Mouse (Mus musculus): ENCODE measurements around the gene Brca2. TPM values are rescaled to one million over a fixed set of nuclear protein-coding genes. Genes with fewer than 3 reads are reported as not detected.

The Brca2 gene
- total RNA-seq, 1 experiment from 2014 or later = 4.2 TPM

- ATAC-seq (replicated peaks; ENCODE audit: insufficient number of reproducible peaks, low FRiP score, low TSS enrichment, poor library complexity, severe bottlenecking) = no peak
Observed at GRCm38 (mm10) chr5:150560851-150561250, 38.4 kb downstream of the Brca2 start.

- ATAC-seq (replicated peaks; ENCODE audit: insufficient number of reproducible peaks, low FRiP score, low TSS enrichment, poor library complexity, severe bottlenecking) = no peak
Observed at GRCm38 (mm10) chr5:150561376-150561775, 38.9 kb downstream of the Brca2 start.

GRCm38 (mm10) chr5:150561783-150562182 is 39.4 kb downstream of the Brca2 start:
- no peak for ATAC-seq (replicated peaks; ENCODE audit: insufficient number of reproducible peaks, low FRiP score, low TSS enrichment, poor library complexity, severe bottlenecking)

GRCm38 (mm10) chr5:150564426-150564825 is 42.0 kb downstream of the Brca2 start:
- ATAC-seq (replicated peaks; ENCODE audit: insufficient number of reproducible peaks, low FRiP score, low TSS enrichment, poor library complexity, severe bottlenecking) = no peak

- no peak for ATAC-seq (replicated peaks; ENCODE audit: insufficient number of reproducible peaks, low FRiP score, low TSS enrichment, poor library complexity, severe bottlenecking)
Observed at GRCm38 (mm10) chr5:150566226-150566625, 43.8 kb downstream of the Brca2 start.

GRCm38 (mm10) chr5:150566971-150567370 is 44.5 kb downstream of the Brca2 start:
- ATAC-seq (replicated peaks; ENCODE audit: insufficient number of reproducible peaks, low FRiP score, low TSS enrichment, poor library complexity, severe bottlenecking) = no peak

- no peak for ATAC-seq (replicated peaks; ENCODE audit: insufficient number of reproducible peaks, low FRiP score, low TSS enrichment, poor library complexity, severe bottlenecking)
Observed at GRCm38 (mm10) chr5:150570496-150571219, 48.2 kb downstream of the Brca2 start.

GRCm38 (mm10) chr5:150574403-150574802 is 52.0 kb downstream of the Brca2 start:
- ATAC-seq (replicated peaks; ENCODE audit: insufficient number of reproducible peaks, low FRiP score, low TSS enrichment, poor library complexity, severe bottlenecking) = no peak

GRCm38 (mm10) chr5:150574885-150575284 is 52.5 kb downstream of the Brca2 start:
- no peak for ATAC-seq (replicated peaks; ENCODE audit: insufficient number of reproducible peaks, low FRiP score, low TSS enrichment, poor library complexity, severe bottlenecking)

GRCm38 (mm10) chr5:150576832-150577231 is 54.4 kb downstream of the Brca2 start:
- ATAC-seq (replicated peaks; ENCODE audit: insufficient number of reproducible peaks, low FRiP score, low TSS enrichment, poor library complexity, severe bottlenecking) = no peak

GRCm38 (mm10) chr5:150578613-150579171 is 56.3 kb downstream of the Brca2 start:
- ATAC-seq (replicated peaks; ENCODE audit: insufficient number of reproducible peaks, low FRiP score, low TSS enrichment, poor library complexity, severe bottlenecking) = no peak

- no peak for ATAC-seq (replicated peaks; ENCODE audit: insufficient number of reproducible peaks, low FRiP score, low TSS enrichment, poor library complexity, severe bottlenecking)
Observed at GRCm38 (mm10) chr5:150581180-150581579, 58.8 kb downstream of the Brca2 start.

- no peak for ATAC-seq (replicated peaks; ENCODE audit: insufficient number of reproducible peaks, low FRiP score, low TSS enrichment, poor library complexity, severe bottlenecking)
Observed at GRCm38 (mm10) chr5:150583181-150583580, 60.8 kb downstream of the Brca2 start.

- no peak; the same call in 1 of the 2 replicates for ATAC-seq (replicated peaks; ENCODE audit: insufficient number of reproducible peaks, low FRiP score, low TSS enrichment, poor library complexity, severe bottlenecking)
Observed at GRCm38 (mm10) chr5:150583622-150584336, 61.3 kb downstream of the Brca2 start.

GRCm38 (mm10) chr5:150584337-150584729 is 61.9 kb downstream of the Brca2 start:
- ATAC-seq (replicated peaks; ENCODE audit: insufficient number of reproducible peaks, low FRiP score, low TSS enrichment, poor library complexity, severe bottlenecking) = no peak

- no peak for ATAC-seq (replicated peaks; ENCODE audit: insufficient number of reproducible peaks, low FRiP score, low TSS enrichment, poor library complexity, severe bottlenecking)
Observed at GRCm38 (mm10) chr5:150589945-150590344, 67.5 kb downstream of the Brca2 start.

- ATAC-seq (replicated peaks; ENCODE audit: insufficient number of reproducible peaks, low FRiP score, low TSS enrichment, poor library complexity, severe bottlenecking) = peak; percentile 38
Observed at GRCm38 (mm10) chr5:150592186-150592903, 69.9 kb downstream of the Brca2 start.

GRCm38 (mm10) chr5:150592904-150593755 is 70.7 kb downstream of the Brca2 start:
- ATAC-seq (replicated peaks; ENCODE audit: insufficient number of reproducible peaks, low FRiP score, low TSS enrichment, poor library complexity, severe bottlenecking) = 0 out of 2 replicates have a peak, but pooled peaks have one; percentile 4
